ENCODE assay signal across 16 mouse cellular contexts in the genomic region with DNA sequence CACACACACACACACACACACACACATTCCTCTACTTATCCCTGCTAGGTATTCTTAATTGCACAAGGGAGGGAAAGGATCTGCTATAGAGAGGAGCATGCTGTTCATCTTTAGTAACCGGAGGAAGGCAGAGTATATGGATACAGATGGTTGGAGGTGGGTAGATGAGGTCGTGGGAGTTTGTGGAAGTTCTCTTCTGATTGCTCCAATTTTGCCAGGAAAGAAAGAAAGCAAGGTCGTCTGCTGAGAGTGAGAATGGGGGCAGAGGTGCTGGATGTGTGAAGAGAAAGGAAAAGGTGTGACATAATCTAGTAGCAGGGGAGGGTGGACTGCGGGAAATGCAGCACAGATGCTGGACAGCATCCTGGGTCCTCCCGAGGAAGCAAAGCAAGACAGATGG. TPM values are rescaled to one million over a fixed set of nuclear protein-coding genes. Genes with fewer than 3 reads are reported as not detected.
DNase-seq lines count a peak whose midpoint lies in the region.
"Had no signal": no experiment of that assay in that cellular context is flagged by ENCODE, and none has a peak within 500 bp of the region (broad histone marks: within the 10 kb centered on the region; RNA-seq: fewer than 3 reads in every experiment).

No protein-coding gene starts in this region.

- DNase-seq in left cerebral cortex, adult 11 months (ENCODE audit: low spot score) = peak; percentile 61
- DNase-seq in left cerebral cortex, postnatal 10 days (ENCODE audit: extremely low spot score in 1 of 2, low spot score in 2 of 2) = no peak
- DNase-seq in frontal cortex, postnatal 36 days (ENCODE audit: low spot score in 2 of 2) = peak; percentile 48 to 81
- DNase-seq in left cerebral cortex, adult 8-10 months (ENCODE audit: low spot score in 2 of 2) = peak; percentile 15 to 83
- peak; percentile 86 for DNase-seq in telencephalon, adult 2 months (ENCODE audit: low read depth, low spot score)
- DNase-seq in adrenal gland, postnatal 36 days = no peak
- DNase-seq in lung, postnatal 25 days (ENCODE audit: low spot score) = no peak
- DNase-seq: B cell, adult 2 months; cerebellum, adult 8-10 months; gastrocnemius, postnatal 10 days; heart, postnatal 4 days; liver; midbrain, embryonic 14.5 days; thymus, postnatal 4 days had no signal

- intact Hi-C loops in left cerebral cortex, postnatal 10 days (cut with DNase I) = no loop called here

RNA-seq across cellular contexts. Expression of a gene that starts 51.8 kb away (rescaled TPM):
- under 1 TPM; 0.43 to 0.75 TPM for total RNA-seq in left cerebral cortex, postnatal 10 days (2021)
- 1 to 10 TPM in 1 of 4 experiments, under 1 TPM in 3; 0.65 to 1.1 (median 0.69) TPM for total RNA-seq in left cerebral cortex, adult 8-10 months (2022)
- total RNA-seq in adrenal gland, postnatal 36 days (2021) = under 1 TPM in 1 of 2 experiments, not detected in 1; 0.43 TPM
- total RNA-seq: gastrocnemius, postnatal 10 days; heart, adult 8-10 months; heart, postnatal 4 days; megakaryocyte, adult 5-6 weeks had no signal

Comparison
In these comparisons a context has a peak if more than half of its experiments do, and no peak if none do; other contexts are left out.
1. DNase-seq: peak in left cerebral cortex, adult 11 months (single experiment), frontal cortex, postnatal 36 days (2 of 2), left cerebral cortex, adult 8-10 months (2 of 2) and telencephalon, adult 2 months (single experiment); none in left cerebral cortex, postnatal 10 days (0 of 2), adrenal gland, postnatal 36 days (0 of 2) and lung, postnatal 25 days (single experiment).